Mouse (Mus musculus) erythroblast, embryonic 14.5 days (primary cell): ENCODE data around the gene Olfr1367. TPM values are rescaled to one million over a fixed set of nuclear protein-coding genes. Genes with fewer than 3 reads are reported as not detected.

Experiments used
- H3K27me3 ChIP-seq: 2 replicates; pipeline ENCODE4 v1.6.1; 2012; ENCODE audit warnings: inconsistent platforms; ENCODE audit not compliant: control insufficient read depth
- H3K36me3 ChIP-seq: 2 replicates; pipeline ENCODE4 v1.6.1; 2012; ENCODE audit warnings: mild to moderate bottlenecking, inconsistent platforms; ENCODE audit not compliant: control insufficient read depth
- H3K4me1 ChIP-seq: 2 replicates; pipeline ENCODE4 v1.6.1; 2012; ENCODE audit warnings: inconsistent platforms; ENCODE audit not compliant: control insufficient read depth
- H3K4me3 ChIP-seq: replicated peaks from 2 replicates; pipeline ENCODE3; 2012; ENCODE audit warnings: moderate library complexity, mild to moderate bottlenecking, inconsistent platforms
- H3K9me3 ChIP-seq: 2 replicates; pipeline ENCODE4 v1.6.1; 2012; ENCODE audit warnings: low read length, inconsistent platforms, mixed read lengths; ENCODE audit not compliant: control insufficient read depth
- GATA1 ChIP-seq: IDR thresholded peaks from 2 replicates; pipeline ENCODE4 v1.6.1; 2012; ENCODE audit warnings: low read length, inconsistent platforms, mixed read lengths
- TAL1 ChIP-seq: IDR thresholded peaks from 3 replicates; pipeline ENCODE4 v1.6.1; 2012; ENCODE audit warnings: low read length, inconsistent platforms, mixed read lengths
- polyA plus RNA-seq: library from polyadenylated mRNA; stranded (reverse); fragments of >175 nt; gene quantifications from 2 replicates; pipeline ENCODE4 v1.2.3, GENCODE M21; 2012

Gene Olfr1367
- polyA plus RNA-seq, 1 experiment, result not detected

- peaks cover 31% of the 10 kb centered on the region for H3K27me3 ChIP-seq
Observed at GRCm38 (mm10) chr13:21323405-21323804, 23.3 kb upstream of the Olfr1367 start.

GRCm38 (mm10) chr13:21326191-21326590, 20.5 kb upstream of the Olfr1367 start:
- peaks cover 27% of the 10 kb centered on the region for H3K27me3 ChIP-seq
- H3K4me3 ChIP-seq, result peak overlapping the region; percentile 60
- no peaks in the 10 kb centered on the region for H3K9me3 ChIP-seq
- TF ChIP-seq TAL1 (no peak), GATA1 (no peak)
- H3K4me1 ChIP-seq, result peaks cover 15% of the 10 kb centered on the region
- H3K36me3 ChIP-seq, result no peaks in the 10 kb centered on the region

More at GRCm38 (mm10) chr13:21323405-21323804, 23.3 kb upstream of the Olfr1367 start:
- TF ChIP-seq TAL1, result no peak
- no peak for TF ChIP-seq GATA1
- H3K9me3 ChIP-seq, result no peaks in the 10 kb centered on the region
- H3K4me3 ChIP-seq, result no peak overlapping the region
- peaks cover 15% of the 10 kb centered on the region for H3K4me1 ChIP-seq
- no peaks in the 10 kb centered on the region for H3K36me3 ChIP-seq

- Histone ChIP-seq H3K4me1 (peaks cover 15% of the 10 kb centered on the region), H3K27me3 (peaks cover 25% of the 10 kb centered on the region), H3K9me3 (no peaks in the 10 kb centered on the region), H3K36me3 (no peaks in the 10 kb centered on the region), H3K4me3 (peak overlapping the region; percentile 60)
- TF ChIP-seq TAL1, result no peak
- no peak for TF ChIP-seq GATA1
Observed at GRCm38 (mm10) chr13:21326657-21327211, 20.0 kb upstream of the Olfr1367 start.

- H3K4me3 ChIP-seq, result peak overlapping the region; percentile 60
- peaks cover 15% of the 10 kb centered on the region for H3K4me1 ChIP-seq
- H3K36me3 ChIP-seq, result no peaks in the 10 kb centered on the region
- H3K9me3 ChIP-seq, result no peaks in the 10 kb centered on the region
- TF ChIP-seq GATA1, result no peak
- TF ChIP-seq TAL1, result no peak
- H3K27me3 ChIP-seq, result peaks cover 19% of the 10 kb centered on the region
Observed at GRCm38 (mm10) chr13:21327424-21327823, 19.3 kb upstream of the Olfr1367 start.

- TF ChIP-seq TAL1 (no peak), GATA1 (no peak)
- no peak overlapping the region for H3K4me3 ChIP-seq
Observed at GRCm38 (mm10) chr13:21350593-21350992, 3.9 kb downstream of the Olfr1367 start.

GRCm38 (mm10) chr13:21362621-21363248, 16.0 kb downstream of the Olfr1367 start, which contains the start of gene Zscan12:
TSS of gene Zscan12 (plus strand) at chr13:21362820.
- Histone ChIP-seq H3K9me3 (no peaks in the 10 kb centered on the region), H3K36me3 (peaks cover 18% of the 10 kb centered on the region), H3K4me1 (peaks cover 31% of the 10 kb centered on the region), H3K4me3 (peak within 1 kb of the TSS; percentile 91), H3K27me3 (no peaks in the 10 kb centered on the region)
- TF ChIP-seq TAL1, result no peak
- no peak for TF ChIP-seq GATA1

More at GRCm38 (mm10) chr13:21350593-21350992, 3.9 kb downstream of the Olfr1367 start:
- Histone ChIP-seq H3K36me3 (no peaks in the 10 kb centered on the region), H3K4me1 (no peaks in the 10 kb centered on the region), H3K9me3 (no peaks in the 10 kb centered on the region), H3K27me3 (peaks cover 2% of the 10 kb centered on the region; the same call in 1 of the 2 replicates)

- Histone ChIP-seq H3K36me3 (peaks cover 26% of the 10 kb centered on the region), H3K9me3 (no peaks in the 10 kb centered on the region), H3K27me3 (no peaks in the 10 kb centered on the region), H3K4me3 (peak overlapping the region; percentile 91), H3K4me1 (peaks cover 33% of the 10 kb centered on the region)
- TF ChIP-seq TAL1, result no peak
- TF ChIP-seq GATA1, result no peak
Observed at GRCm38 (mm10) chr13:21363719-21364118, 17.0 kb downstream of the Olfr1367 start.

- Histone ChIP-seq H3K4me3 (no peak overlapping the region), H3K9me3 (no peaks in the 10 kb centered on the region), H3K36me3 (peaks cover 48% of the 10 kb centered on the region), H3K4me1 (peaks cover 37% of the 10 kb centered on the region), H3K27me3 (no peaks in the 10 kb centered on the region)
- TF ChIP-seq TAL1, result no peak
Observed at GRCm38 (mm10) chr13:21366635-21367034, 19.9 kb downstream of the Olfr1367 start.

GRCm38 (mm10) chr13:21372700-21373099, 26.0 kb downstream of the Olfr1367 start:
- TF ChIP-seq GATA1, result no peak
- no peak for TF ChIP-seq TAL1
- Histone ChIP-seq H3K27me3 (no peaks in the 10 kb centered on the region), H3K36me3 (peaks cover 31% of the 10 kb centered on the region), H3K4me3 (no peak overlapping the region), H3K9me3 (no peaks in the 10 kb centered on the region), H3K4me1 (peaks cover 6% of the 10 kb centered on the region)

- no peak for TF ChIP-seq GATA1
- TF ChIP-seq TAL1, result no peak
- Histone ChIP-seq H3K36me3 (no peaks in the 10 kb centered on the region), H3K9me3 (no peaks in the 10 kb centered on the region)
Observed at GRCm38 (mm10) chr13:21377773-21378172, 31.1 kb downstream of the Olfr1367 start.

More at GRCm38 (mm10) chr13:21377773-21378172, 31.1 kb downstream of the Olfr1367 start:
- Histone ChIP-seq H3K4me3 (no peak overlapping the region), H3K27me3 (no peaks in the 10 kb centered on the region), H3K4me1 (no peaks in the 10 kb centered on the region)
